Mouse (Mus musculus): Measurements from ENCODE around the gene Sh3bp5l.
"Not testable (repeated sequence)": the region's sequence is repeated elsewhere in the genome, so short reads cannot be mapped to it uniquely, and the experiment has no call there.

Sh3bp5l gene

GRCm38 (mm10) chr11:58366191-58366590 lies 35.7 kb downstream of the Sh3bp5l start:
- DNase-seq (ENCODE audit: extremely low read depth, insufficient read length, low spot score): not testable (repeated sequence)

GRCm38 (mm10) chr11:58377273-58377672 lies 46.7 kb downstream of the Sh3bp5l start:
- DNase-seq (ENCODE audit: extremely low read depth, insufficient read length, low spot score): no peak

GRCm38 (mm10) chr11:58377686-58378085 lies 47.2 kb downstream of the Sh3bp5l start:
- no peak for DNase-seq (ENCODE audit: extremely low read depth, insufficient read length, low spot score)

GRCm38 (mm10) chr11:58378763-58379278 lies 48.3 kb downstream of the Sh3bp5l start, which contains the start of gene Lypd8:
TSS of gene Lypd8 (plus strand) at chr11:58379043.
- no peak for DNase-seq (ENCODE audit: extremely low read depth, insufficient read length, low spot score)

GRCm38 (mm10) chr11:58379516-58379915 lies 49.0 kb downstream of the Sh3bp5l start:
- DNase-seq (ENCODE audit: extremely low read depth, insufficient read length, low spot score): no peak

- no peak for DNase-seq (ENCODE audit: extremely low read depth, insufficient read length, low spot score)
Measured at GRCm38 (mm10) chr11:58382471-58382870, 51.9 kb downstream of the Sh3bp5l start.
